Mouse (Mus musculus) lung, adult 2 months (tissue): ENCODE results near the gene Cplx3. TPM values are rescaled to one million over a fixed set of nuclear protein-coding genes. Genes with fewer than 3 reads are reported as not detected.

ENCODE experiments used
- DNase-seq: peaks from one replicate; pipeline ENCODE4 v3.0.0; 2022
- H3K4me1 ChIP-seq: fragments of 200-500 bp; 2 replicates; pipeline ENCODE4 v1.6.1; 2011; ENCODE audit warnings: low read length; ENCODE audit not compliant: control insufficient read depth, insufficient read depth
- H3K4me3 ChIP-seq: fragments of 200-500 bp; replicated peaks from 2 replicates; pipeline ENCODE3; 2011; ENCODE audit warnings: low read depth, mild to moderate bottlenecking, control low read depth, low read length; ENCODE audit errors: extremely low read depth
- CTCF ChIP-seq: fragments of 200-500 bp; IDR thresholded peaks from 2 replicates; pipeline ENCODE4 v1.5.1; 2011; ENCODE audit warnings: mild to moderate bottlenecking, low read length, control low read depth; ENCODE audit not compliant: insufficient read depth
- POLR2A ChIP-seq: fragments of 200-500 bp; IDR thresholded peaks from 2 replicates; pipeline ENCODE4 v1.6.1; 2011; ENCODE audit warnings: low read depth, mild to moderate bottlenecking, control low read depth, low read length, borderline replicate concordance; ENCODE audit errors: extremely low read depth
- WGBS: fragments of 180-500 bp; shearing (Covaris S2); methylation state at CpG from one replicate; pipeline ENCODE4 v1.1.7; 2018; 5-methylcytosine and 5-hydroxymethylcytosine counted together
- polyA plus RNA-seq: library from polyadenylated mRNA; depleted of rRNA; stranded (reverse); fragments of >200 nt; gene quantifications from 2 replicates; pipeline ENCODE4 v1.2.3, GENCODE M21; 2012

The Cplx3 gene
- polyA plus RNA-seq, 1 experiment: not detected

DNA sequence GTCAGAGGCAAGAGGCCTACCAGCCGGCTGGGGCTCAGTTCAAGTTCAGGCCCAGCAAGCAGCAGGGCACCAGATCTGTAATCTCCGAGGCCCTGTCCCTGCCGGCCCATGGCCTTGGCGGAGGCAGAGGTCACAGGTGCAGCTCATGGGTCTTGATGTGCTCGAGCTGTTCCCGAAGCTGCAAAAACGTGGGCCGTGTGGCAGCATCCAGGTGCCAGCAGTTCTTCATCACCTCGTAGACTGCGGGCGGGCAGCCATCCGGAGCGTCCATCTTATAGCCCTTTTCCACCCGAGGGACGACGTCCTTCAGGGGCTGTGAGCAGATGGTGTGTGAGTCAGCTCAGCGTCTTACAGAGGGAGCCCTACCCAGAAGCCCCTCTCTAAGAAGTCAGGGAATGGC is 21.1 kb upstream of the Cplx3 start:
- TF ChIP-seq POLR2A (no peak), CTCF (no peak)
- WGBS: 88% methylated on average over 17 of the region's 17 CpGs
- H3K4me1 ChIP-seq: no peaks in the 10 kb centered on the region
- no peak overlapping the region for H3K4me3 ChIP-seq
- no peak for DNase-seq

DNA sequence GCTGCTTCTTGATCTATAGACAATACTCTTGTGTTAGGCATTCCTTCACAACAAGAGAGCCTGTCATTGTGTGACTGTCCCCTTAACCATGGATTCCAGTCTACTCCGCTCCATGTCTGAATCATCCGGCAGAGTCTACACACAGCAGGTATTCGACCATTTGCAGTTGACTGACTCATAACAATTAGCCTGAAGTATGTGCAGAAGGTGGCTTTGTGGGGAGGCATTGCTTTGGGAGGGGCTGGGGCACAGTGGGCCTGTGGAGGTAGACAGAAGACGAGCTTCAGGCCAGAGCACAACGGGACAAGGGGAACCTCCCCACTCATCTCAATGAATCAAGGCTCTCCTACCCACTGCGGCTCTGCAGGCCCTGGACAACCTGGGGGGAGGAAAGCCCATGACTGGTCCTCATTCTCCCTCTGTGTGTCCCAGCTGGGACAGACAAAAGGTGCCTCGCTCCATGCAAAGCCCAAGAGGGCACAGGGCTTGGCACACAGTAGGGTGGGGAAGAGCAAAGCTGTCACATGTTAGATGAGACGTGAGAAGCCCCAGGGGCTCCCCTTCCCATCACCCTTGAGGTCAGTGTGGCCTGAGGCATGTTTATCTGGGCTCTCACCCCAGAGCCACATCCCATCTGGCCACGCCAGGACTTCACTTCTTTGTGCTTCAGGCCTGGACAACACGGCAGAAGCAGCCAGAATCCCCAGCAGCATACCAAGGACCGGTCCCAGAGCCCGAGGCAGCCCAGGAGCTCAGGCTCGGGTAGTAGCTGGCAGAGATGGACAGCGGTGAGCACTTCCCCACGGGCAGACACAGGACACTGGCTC is 19.8 kb upstream of the Cplx3 start:
- WGBS: 82% methylated on average over 15 of the region's 15 CpGs
- H3K4me3 ChIP-seq: no peak overlapping the region
- H3K4me1 ChIP-seq: no peaks in the 10 kb centered on the region
- DNase-seq: no peak
- TF ChIP-seq POLR2A (no peak), CTCF (no peak)

DNA sequence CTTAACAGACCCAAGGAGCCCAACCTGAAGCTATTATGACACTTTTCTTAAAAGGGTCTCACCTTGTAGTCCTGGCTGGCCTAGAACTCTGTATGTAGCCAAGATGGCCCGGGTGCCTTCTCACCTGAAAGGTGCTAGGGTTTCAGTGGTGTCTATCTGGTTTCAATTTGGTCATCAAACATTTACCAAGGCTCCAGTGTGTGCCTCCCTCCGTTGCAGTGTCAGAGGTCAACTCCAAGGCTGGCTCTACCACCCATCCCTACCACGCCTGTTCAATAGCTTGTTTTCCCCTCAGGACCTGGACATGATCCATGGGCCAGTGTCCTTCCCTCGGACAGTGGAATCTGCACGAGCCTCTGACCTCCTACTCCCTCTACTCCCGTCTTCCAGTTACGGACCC is 18.2 kb upstream of the Cplx3 start:
- no peak for DNase-seq
- H3K4me1 ChIP-seq: no peaks in the 10 kb centered on the region
- 78% methylated on average over 7 of the region's 7 CpGs for WGBS
- no peak for TF ChIP-seq CTCF
- no peak for TF ChIP-seq POLR2A
- no peak overlapping the region for H3K4me3 ChIP-seq

DNA sequence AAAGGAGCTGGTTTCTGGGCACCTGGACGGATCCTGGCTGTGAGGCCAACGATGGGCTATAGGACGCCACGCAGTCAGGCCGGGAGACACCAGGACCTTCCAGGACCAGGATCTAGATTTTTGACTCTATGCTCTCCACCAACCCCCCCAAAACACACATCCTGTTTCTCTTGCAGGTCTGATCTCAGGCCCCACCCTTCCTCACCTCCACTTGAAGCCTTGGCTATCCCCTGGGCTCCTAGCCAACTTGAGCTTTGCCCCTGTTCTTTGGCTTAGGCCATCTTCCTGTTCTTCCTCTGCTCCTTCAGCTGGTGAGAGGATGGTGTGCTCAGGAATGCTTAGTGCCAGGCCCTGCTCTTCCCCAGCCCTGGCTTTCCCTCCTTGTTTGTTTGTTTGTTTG is 14.6 kb upstream of the Cplx3 start, which contains the start of gene Lman1l:
Lman1l (minus strand) TSS at position 101 of the 400 bp plus-strand sequence.
- 87% methylated on average over 5 of the region's 5 CpGs for WGBS
- TF ChIP-seq POLR2A (no peak), CTCF (no peak)
- no peak within 1 kb of the TSS for H3K4me3 ChIP-seq
- DNase-seq: no peak
- no peaks in the 10 kb centered on the region for H3K4me1 ChIP-seq

DNA sequence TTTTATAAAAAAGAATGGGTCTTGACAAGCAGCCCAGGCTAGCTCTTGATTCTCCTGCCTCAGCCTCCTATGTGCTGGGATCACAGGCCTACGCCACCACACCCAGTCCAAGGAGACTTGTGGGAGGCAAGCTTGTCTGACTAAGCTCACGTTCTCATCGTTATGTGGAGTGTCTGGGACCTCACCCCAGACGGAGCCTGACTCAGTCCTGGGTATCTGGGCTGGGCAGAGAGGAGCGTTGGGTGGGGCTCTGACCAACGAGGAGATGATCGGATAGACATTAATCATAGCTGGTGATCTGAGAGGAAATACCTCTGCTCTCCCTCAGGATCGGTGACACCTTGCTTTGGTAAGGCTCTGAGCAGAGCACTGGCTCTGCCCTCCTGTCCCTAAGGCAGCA is 12.8 kb upstream of the Cplx3 start:
- no peak overlapping the region for H3K4me3 ChIP-seq
- no peak for DNase-seq
- no peaks in the 10 kb centered on the region for H3K4me1 ChIP-seq
- 57% methylated on average over 8 of the region's 8 CpGs for WGBS
- TF ChIP-seq CTCF (no peak), POLR2A (no peak)

DNA sequence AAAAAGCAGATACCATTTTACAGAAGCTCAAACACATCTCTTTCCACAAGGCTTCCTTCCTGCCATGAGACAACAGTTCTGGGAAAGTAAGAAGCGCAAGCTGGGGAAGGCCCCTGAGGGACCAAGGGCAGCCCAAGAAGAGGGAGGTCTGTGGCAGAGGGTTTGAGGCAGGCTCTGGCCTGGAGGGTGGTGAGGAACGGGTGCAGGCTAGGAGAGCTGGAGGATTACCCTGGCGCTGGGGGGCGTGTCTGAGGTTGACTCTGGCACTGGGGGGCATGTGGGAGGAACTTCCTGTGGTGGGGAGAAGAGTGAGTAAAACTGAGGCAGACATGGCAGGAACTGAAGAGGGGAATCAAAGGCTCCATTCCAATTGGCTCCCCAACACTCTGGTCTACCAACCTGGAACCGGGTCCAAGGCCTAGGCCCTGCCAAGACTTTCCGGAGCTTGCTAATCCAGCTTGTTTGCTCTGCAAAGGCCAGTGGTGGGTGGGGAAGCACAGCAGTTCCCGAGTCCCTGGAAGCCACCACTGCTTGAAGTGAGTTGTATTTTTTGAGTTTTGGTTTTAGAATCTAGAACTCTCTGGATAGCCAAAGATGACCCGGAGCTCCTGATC is 11.6 kb upstream of the Cplx3 start:
- Histone ChIP-seq H3K4me1 (no peaks in the 10 kb centered on the region), H3K4me3 (no peak overlapping the region)
- WGBS: 64% methylated on average over 8 of the region's 8 CpGs
- TF ChIP-seq CTCF: no peak
- TF ChIP-seq POLR2A: no peak
- DNase-seq: no peak

DNA sequence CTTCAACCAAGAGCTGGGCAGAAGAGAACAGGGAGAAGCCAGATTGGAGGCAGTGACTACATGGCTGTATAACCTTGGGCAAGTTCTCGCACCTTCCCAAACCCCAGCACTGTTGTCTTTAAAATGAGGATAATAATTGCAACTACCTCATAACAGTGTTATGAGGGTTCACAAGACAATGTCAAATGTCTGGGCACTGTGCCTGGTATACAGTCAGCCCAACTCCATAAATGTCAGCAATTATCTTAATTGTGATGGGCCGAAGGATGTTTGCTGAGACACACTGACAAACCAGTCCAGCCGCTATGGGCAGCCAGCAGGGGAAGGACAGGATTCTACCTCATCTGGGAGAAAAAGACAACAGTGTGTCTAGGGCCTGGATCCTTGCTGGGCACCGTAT is 8.7 kb upstream of the Cplx3 start:
- WGBS: 73% methylated on average over 4 of the region's 4 CpGs

DNA sequence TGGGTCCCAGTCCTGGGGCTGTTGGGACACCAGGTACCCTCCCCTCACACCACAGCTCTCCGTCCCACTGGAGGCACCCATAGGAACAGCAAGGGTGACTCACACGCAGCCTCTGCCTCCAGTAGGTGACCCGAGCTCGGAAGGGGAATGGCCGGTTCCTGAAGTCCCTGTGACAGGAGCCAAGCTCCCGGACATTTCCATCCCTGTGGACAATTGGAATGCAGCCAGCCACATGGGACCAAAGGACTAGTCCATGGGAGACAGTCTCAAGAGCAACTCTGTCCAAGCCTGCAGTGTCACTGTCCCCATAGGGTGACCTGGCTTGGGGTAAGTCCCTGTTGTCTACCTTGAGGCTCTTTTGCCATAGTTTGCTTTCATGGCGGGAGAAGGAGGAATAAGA is 7.9 kb upstream of the Cplx3 start:
- Histone ChIP-seq H3K4me1 (no peaks in the 10 kb centered on the region), H3K4me3 (no peak overlapping the region)
- 69% methylated on average over 7 of the region's 7 CpGs for WGBS
- no peak for DNase-seq
- TF ChIP-seq CTCF (no peak), POLR2A (no peak)

More for the DNA sequence above, 8.7 kb upstream of the Cplx3 start:
- no peak overlapping the region for H3K4me3 ChIP-seq
- no peaks in the 10 kb centered on the region for H3K4me1 ChIP-seq
- TF ChIP-seq CTCF (no peak), POLR2A (no peak)
- no peak for DNase-seq

DNA sequence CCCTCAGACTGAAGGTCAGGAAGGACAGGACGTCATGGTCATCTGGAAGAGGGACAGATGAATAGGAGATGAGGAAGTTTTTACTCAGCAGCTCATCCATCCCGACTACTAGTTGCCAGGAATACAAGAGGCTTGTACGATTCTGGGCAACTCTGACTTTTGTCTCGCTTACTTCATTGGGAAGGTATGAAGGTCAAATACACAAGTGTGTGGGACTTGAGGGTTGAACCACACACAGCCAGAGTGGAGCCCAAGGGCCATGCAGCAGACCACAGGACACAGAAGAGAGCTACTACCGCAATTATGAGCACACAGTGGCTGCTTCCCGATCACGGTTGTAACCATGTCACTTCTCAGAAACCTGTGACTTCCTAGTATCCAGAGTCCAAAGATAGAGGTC is 6.5 kb upstream of the Cplx3 start:
- no peak overlapping the region for H3K4me3 ChIP-seq
- DNase-seq: no peak
- TF ChIP-seq POLR2A (no peak), CTCF (no peak)
- WGBS: 54% methylated on average over 7 of the region's 7 CpGs
- H3K4me1 ChIP-seq: no peaks in the 10 kb centered on the region

DNA sequence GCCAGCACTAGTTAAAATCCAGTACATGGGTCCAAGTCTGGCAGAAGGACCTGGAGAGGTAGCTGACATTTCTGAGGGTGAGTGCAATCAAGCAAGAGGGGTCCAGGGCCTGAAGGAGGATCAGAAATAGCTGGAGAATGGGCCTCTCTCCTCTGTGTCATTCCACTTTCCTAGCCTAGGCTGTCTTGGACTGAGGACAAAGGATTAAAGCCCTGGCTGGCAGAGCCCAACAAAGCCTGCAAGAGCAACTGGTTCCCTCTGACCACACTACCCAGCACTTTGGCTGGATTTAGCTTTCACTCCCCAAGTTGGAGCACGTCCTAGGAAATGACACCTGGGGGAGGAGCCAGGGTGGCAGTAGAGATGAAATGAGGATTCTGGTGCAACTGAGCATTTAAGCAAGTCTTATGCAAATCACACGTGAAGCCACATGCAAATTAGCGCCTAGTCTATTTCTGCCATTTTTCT is 4.3 kb upstream of the Cplx3 start:
- 47% methylated on average over 3 of the region's 3 CpGs for WGBS

More for the DNA sequence above, 4.3 kb upstream of the Cplx3 start:
- no peak for DNase-seq
- Histone ChIP-seq H3K4me1 (no peaks in the 10 kb centered on the region), H3K4me3 (no peak overlapping the region)
- TF ChIP-seq CTCF (no peak), POLR2A (no peak)
